Mouse (Mus musculus): ENCODE measurements around the gene Tmem268.

Gene Tmem268

DNA sequence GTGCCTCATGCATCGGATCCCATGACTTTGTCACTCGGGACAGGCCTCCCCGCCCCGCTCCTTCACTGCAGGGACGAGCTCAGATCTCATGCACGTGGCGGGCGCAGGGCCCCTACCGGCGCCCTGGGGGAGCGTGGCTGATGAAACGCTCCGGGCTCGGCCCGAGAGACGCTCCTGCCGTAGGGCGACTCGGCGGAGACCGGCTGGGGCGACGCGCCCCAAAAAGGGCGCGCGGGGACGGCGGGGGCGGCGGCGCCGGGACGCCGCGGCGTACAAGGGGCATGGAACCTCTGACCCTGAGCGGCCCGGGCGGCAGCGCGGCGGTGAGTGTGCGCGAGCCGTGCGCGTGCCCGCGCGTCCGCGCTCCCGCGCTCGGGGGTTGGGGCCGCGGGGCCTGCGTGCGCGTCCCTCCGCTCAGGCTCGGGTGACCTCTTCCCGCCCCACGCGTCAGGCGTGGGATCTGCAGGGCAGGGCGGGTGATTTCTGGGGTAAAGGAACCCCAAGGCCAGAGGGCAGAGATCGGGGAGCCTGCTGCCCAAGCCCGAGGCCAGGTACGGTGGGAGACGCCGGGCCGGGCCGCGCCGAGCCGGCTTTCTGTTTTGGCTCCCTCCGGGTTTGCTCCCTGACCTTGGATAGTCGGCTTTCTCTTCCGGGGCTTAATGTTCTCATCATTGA lies at the start of gene Tmem268:
Gene Tmem268 (plus strand): TSS at position 375 of the 675 bp plus-strand sequence.
- in situ Hi-C loops (cut with MboI), result no loop called here

DNA sequence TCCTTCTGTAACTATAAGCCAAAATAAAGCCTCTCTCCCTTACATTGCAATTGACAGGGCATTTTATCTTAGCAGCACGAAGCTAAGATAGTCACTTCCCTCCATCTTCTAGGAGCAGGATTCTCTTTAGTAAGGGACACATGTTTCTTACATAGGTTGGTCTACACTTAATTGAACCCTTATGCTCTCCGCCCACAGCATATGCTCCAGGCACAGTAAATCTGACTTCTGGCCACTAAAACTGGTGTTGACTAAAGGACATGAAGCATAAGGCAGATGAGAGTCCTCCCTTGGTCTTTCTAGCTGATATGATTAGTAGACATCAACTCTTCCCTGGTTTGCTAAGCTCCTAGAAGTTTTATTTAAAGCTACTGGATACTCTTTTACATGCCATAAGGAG lies 45.7 kb upstream of the Tmem268 start:
- in situ Hi-C loops (cut with MboI), result loop anchor here (10.0 kb wide), 1 partner anchor 432 kb away; no protein-coding TSS in a partner anchor

DNA sequence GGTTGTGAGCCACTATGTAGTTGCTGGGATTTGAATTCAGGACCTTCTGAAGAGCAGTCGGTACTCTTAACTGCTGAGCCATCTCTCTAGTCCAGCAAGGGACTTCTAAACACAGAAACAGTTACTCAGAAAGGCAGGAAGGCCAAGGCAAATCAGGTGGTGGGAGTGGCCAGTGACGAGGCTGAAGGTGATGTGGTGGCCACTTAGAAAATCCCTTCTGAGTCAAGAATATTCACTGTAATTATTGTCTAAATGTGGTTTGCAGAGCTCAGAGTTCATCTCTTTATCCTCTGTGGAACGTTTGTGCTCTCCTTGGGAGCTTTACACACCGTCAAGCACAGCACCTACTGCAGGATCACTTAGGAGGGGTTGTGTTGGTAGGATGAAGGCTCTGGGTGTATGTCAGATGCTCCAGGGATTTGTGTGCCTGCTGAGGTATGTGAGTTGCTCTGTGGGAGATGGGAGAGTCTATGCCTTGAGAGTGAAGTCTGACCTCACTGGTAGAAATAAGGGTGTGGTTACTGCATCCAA lies 44.1 kb upstream of the Tmem268 start:
- in situ Hi-C loops (cut with MboI), result loop anchor here (10.0 kb wide), 1 partner anchor 430 kb away; no protein-coding TSS in a partner anchor

DNA sequence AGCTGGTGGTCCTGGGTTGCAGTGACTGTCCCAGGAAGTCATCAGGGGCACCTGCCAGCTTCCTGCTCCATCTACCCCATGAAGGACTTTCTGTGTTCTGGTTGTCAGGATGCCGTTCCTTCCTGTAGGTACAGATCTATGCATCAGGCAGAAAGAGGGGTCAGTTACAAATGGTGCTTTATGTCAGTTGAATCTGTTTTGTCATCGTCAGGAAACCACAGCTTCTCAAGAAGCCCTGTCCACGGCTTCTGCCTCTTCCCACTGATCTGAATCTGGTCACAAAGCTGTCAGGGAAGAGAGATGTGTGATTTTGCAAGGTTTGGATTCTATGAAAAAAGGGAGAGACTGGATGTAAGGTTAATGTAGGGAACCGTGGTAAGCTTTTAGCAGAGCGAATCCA lies 43.6 kb upstream of the Tmem268 start:
- in situ Hi-C loops (cut with MboI), result loop anchor here (10.0 kb wide), 1 partner anchor 430 kb away; no protein-coding TSS in a partner anchor

DNA sequence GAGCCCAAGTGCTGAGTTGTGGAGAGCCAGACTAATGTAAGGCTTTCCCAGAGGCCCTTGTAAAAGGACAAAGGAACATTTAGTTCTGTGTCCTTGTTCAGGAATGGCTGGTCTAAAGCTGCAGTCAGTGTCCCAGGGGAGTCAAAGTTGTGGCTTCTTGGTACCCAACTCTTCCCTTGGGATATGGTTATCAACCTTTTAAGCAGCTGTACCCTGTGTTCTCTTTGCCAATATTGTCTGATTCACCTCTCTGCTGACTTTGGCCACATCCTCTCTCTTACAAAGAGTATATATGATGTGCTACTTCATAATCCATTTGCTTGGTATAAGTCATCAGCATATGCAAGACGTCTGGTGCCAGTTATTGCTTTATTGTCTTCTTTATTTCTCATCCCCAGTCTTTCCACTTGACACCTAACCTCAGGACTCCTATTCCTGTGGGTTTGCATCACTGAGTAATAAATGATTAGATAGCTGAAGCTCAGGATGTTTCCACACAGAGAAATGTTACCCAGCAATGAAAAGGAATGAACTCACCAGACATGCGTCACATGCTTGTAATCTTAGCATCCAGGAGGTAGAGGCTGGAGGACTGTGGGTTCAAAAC lies 36.7 kb upstream of the Tmem268 start:
- in situ Hi-C loops (cut with MboI), result no loop called here

DNA sequence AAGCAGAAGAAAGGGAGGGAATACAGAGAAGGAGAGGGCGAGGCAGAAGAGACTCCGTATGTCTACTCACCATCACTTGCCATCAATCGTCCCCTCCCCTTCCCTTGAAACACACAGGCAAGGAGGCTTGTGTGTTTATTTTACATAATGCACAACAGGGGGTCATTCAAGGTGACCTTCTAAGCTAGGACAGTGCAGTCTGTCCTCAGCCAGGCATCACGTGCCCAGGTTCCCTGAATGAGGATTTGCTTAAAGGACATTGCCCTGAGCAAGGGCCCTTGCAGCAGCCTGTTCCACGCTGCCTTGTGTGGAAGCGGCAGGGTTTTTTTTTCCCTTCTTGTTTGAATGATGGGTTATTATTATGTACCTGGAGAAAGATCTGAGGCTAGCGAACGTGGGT lies 33.1 kb upstream of the Tmem268 start:
- in situ Hi-C loops (cut with MboI), result no loop called here

DNA sequence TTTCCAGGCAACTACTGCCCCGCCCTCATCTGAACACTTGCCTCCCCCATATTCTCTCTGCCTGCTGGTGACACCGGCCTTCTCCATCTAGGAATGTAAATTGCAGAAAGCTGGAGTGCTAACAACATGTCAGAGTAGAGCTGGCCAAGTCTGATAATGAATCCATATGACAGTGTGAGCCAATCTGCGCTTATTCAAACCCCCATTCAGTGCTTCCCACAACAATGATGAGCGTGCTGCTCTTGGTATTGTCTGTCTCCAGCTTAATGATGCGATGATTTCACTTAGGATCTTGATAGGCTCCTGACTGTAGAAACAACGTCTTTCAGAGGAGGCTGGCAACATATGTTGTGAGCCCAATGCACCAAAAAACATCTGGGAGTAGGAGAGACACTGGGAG lies 29.6 kb upstream of the Tmem268 start:
- in situ Hi-C loops (cut with MboI), result no loop called here

DNA sequence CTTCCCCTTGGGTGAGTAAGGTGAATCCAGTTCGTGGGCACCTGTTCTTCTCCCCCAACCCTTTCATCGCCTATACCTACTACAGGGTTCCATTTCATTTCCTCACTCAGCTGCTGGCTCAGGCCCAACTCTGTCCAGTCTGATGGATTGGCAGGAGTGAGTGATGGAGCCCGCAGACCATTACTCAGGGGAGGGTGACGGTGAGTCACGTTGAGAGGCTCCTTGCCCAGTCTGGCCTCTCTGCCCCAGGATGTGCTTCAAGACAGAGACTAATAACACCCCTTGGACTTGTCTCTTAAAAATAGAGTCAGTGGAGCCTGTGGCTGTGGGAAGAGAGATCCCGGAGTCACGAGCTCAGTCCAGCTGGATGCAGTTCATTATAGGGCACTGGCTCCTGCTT lies 28.2 kb upstream of the Tmem268 start:
- in situ Hi-C loops (cut with MboI), result no loop called here

DNA sequence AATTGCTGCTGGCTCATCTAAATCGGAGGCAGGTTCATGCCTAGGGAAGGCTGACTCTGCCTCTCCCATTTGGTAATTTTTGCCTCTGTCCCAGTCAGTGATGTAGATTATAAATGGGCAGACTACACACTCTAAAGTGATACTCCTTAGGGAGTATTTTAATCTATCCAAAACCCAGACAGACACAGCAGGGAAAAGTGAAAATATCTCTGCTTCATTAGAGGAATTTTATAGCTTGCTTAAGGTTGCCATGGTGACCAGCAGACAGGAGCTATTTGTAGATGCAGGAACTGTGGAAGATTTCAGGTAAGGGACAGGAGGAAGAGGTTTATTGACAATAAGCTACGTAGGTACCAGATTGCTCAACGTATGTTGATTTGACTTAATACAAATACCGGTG lies 21.0 kb upstream of the Tmem268 start:
- in situ Hi-C loops (cut with MboI), result no loop called here

DNA sequence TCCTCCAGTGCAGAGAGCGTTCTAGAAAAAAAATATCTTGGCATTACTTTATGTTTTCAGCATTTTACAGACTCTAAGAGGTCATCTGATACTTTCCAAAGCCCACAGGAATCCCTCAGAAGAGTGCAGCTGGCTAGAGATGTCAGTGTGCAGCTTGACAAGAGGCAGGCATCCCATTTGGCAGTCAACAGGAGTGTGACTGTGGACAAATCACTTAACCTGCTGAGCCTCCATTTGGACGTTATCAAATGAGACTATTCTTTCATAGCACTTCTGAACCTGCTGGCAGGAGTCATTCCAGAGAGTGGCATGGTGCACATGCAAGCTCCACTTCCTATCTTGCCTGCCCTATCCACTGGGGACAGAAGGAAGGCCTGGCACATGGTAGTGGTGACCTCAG lies 16.4 kb upstream of the Tmem268 start:
- in situ Hi-C loops (cut with MboI), result no loop called here

DNA sequence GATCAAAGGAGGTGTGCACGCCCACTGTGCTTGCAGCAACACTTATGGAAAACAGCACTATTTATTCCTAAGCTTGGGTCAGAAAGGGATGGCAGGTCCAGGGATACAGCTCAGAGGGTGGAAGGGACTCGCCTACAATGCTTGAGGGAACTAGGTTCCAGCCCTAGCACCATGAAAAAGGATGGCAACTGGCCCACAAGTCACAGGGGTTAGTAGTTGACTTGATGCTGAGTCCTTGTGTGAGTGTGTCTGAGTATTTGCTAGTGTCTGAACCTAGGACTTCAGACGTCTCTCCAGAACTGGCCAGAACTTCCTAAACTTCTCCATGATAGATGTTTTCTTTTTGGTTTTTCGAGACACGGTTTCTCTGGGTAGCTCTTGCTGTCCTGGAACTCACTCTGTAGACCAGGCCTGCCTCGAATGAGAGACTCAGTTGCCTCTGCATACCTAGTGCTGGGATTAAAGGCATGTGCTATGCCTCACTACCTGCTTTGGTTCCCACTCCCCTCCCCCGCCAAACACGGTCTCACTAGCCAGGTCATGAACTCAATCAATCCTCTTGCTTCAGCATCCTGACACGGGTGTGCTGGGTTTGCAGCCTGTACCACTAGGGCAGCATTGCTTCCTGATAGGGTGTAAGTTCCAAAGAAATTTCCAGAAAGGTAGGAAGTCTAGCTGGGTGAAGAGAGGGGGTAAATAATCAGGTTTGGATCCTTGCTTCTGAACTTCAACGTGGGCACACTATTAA lies 14.7 kb upstream of the Tmem268 start:
- in situ Hi-C loops (cut with MboI), result no loop called here

DNA sequence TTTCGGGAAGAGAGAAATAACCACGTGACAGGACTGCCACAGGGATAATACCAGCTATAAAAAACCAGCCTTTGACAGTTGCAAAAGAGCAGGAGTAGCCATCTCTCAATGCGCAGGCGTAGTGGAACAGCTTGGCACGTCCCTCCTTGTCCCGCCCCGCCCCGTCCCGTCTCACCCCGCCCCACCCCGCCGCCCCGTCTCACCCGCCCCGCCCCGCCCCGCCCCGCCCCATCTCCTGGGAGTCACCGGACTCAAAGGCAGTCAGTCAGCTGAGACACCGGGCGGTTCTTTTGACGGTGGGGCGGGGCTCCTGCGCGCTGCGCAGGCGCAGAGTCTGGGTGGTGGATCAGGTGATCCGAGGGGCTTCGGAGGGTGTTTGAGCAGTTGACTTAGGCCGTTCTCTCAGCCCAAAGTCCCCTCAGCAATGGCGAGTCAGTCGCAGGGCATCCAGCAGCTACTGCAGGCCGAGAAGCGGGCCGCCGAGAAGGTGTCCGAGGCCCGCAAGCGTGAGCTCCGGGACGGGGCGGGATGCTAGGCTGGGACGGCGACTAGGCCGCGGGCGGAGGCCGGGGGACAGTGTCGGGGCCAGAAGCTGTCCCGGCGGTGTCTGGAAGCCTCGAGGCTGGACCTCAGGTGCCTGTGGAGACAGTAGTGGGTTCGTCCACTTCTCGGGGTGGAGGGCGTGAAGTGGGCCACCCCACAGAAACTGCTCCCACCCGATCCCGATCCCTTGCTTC lies 13.9 kb upstream of the Tmem268 start, which contains the start of gene Atp6v1g1:
Gene Atp6v1g1 (plus strand): TSS at position 279 of the 737 bp plus-strand sequence.
- in situ Hi-C loops (cut with MboI), result no loop called here

DNA sequence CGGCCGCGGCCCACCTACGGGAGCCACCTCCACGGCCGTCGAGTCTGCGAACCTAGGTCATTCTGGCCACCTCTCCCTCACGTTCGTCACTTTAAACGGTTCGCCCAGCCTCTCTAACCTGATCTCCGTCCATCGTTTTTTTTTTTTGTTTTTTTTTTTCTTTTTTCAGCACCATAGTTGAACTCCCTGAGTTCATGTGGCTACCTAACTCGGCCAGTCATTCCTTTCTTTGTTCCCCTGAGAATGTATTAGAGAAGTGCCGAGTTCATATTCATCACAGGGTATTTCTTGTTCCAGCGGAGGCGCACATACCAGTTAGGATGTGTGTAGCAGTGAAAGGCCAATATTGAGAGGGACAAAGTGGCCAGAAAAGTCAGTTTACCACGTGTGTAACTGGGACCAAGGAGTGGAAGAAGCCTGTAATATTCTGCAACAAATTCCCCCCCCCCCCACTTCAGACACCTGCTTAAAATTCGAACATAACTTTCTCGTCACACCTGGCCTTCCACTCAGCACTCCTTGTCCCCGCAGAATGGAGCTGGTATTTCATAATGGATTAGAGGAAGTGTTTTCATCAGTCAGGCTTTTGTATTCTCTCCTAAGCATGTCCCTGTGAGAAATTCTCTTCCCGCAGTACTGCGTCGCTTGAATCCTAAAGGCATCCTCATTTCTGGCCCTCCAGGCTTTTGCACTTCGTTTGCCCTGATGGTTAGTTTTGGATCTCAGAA lies 13.2 kb upstream of the Tmem268 start:
- in situ Hi-C loops (cut with MboI), result no loop called here

DNA sequence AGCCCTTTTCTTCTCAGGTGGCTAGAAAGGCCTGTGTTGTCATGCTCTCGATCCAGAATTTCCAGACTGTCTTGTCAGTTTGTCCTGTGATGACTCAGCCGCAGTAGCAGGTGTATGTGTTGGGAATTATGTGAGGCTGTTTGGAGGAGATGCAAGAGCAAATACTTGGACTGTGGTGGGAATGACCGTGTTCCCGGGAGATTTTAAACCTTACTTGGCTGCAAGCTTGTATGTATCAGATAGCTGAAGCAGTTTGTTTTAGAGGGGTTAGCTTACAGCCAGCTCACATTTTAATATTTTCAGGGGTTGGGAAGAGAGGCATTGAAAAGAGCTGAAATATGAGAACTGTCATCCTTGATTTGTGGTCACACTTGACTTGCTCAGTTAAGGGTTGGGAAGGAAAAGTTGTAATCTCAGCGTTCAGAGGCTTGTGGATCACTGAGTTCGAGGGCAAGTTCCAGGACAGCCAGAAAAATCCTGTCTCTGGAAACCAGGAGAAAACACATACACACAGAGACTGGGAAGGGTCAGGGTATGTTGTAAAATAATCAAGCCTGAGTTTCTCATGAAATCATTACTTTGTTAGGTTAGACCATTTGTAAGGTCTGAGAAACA lies 12.0 kb upstream of the Tmem268 start:
- in situ Hi-C loops (cut with MboI), result no loop called here

DNA sequence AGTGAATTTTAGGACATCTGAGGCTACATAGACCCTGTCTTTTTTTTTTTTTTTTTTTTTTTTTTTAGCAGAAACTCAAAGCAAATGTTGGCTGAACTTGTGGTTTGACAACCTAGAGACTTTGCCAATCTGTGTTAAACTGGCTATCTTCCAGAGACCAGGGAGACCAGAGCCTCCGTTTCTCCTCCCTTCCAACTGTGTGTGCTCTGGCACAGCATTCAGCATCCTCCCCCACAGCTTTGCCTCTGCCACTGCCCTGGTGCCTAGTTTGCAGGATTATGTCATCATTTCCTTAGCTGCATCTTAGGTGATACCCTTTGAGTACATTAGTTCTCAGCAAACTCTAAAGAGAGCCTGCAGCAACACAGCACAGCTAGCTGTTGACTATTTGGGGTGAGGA lies 10.8 kb upstream of the Tmem268 start:
- in situ Hi-C loops (cut with MboI), result no loop called here

DNA sequence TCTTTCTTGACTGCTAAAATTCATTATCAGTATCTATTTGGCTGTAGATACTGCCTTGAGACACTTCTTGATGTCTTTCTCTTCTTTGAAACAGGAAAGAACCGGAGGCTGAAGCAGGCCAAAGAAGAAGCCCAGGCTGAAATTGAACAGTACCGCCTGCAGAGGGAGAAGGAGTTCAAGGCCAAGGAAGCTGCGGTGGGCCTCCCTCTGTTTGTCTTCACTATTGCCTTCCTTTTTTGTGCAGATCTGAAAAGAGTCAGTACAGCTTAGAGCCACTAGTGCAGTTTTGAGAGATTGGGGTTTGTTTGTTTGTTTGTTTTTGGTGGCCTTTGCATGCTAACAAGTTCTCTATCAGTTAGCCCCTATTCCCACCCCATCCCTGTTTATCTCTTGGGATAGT lies 10.1 kb upstream of the Tmem268 start:
- in situ Hi-C loops (cut with MboI), result no loop called here

DNA sequence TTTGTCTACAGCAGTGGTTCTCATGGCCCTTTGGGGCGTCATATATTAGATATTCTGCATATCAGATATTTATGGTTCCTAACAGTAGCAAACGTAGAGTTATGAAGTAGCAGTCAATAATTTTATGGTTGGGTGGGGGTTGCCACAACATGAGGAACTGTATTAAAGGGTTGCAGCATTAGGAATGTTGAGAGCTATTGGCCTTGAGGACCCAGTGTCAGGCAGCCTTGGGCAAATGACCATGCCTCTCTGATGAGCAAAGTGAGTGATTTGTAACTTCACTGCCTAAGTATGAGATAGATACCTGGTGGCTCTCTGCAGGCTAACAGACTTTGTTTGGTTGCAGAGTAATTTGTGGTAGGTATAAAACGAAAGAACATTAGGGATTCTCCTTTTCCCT lies 7.7 kb upstream of the Tmem268 start:
- in situ Hi-C loops (cut with MboI), result no loop called here

DNA sequence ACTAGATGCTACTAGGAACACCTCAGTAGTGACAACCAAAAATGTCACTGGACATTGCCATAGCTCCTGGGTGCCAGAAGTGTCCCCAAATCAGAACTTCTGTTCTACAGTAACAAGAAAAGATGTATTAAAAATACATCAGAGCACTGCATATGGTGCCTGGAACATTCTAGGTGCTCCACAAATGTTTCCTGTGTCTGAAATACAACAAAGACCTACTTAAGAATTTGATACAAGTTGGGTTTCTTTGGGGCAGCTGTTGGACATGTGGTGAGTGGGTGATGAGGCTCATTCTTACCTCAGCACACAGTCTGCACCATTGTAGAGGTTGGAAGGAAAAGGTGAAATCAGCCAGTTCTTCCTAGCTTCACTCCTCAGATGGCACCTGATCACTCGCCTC lies 5.7 kb upstream of the Tmem268 start:
- in situ Hi-C loops (cut with MboI), result no loop called here

DNA sequence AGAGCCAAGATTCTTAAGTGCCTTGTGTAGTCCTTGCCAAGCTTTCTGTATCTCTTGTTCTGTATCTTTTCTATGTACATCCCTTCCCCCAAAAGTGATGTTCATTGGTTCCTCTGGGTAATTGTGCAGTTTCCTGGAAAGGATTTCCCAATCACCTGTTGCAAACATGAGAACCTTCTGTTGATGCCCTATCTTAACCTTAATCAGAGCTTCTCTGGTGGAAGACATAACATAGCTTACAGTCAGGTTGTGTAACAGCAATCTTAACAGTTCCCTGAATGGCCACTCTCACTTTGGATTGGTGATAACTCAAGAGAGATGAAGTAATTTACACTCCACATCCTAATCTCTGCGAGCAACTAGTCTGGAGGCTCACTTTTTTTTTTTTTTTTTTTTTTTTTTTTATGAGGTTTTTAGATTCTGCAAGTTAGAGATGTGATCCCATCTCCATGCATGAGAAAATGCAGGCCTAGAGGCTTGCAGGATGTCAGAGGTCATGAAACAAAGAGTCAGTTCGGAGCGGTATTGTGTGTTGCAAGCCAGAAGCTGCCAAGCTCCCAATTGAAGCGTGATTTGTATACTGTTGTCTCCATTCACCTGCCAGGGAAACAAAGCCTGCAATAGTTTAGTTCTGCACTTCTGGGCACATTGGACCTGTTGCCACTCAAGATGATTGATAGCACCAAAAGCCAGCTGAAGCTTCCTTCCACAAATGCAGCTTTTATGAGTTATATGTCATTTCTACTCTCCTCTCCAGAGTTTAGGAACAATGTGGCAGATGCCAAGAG lies 4.6 kb upstream of the Tmem268 start:
- in situ Hi-C loops (cut with MboI), result no loop called here

DNA sequence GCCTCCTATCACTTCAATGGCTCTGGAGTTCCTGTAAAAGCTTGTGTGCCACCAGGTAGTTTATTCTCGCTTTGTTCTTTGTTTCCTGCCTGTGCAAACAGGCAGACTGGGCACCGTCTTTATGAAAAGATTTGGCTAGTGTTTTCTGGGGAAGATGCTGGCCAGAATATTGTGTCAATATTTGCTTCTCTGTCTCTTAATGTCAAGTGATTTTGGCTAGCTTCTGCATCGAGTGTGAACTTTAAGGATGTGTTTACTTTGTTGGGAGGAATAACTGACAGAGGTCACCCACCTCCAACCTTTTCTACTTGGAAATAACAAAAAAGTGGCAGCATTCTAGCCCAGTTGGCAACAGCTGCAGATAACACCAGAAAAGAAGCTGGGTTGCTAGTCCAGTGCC lies 4.0 kb upstream of the Tmem268 start:
- in situ Hi-C loops (cut with MboI), result no loop called here

Measured in mature B cell (primary cell).